Mouse (Mus musculus) heart, postnatal 0 days (tissue): Measurements from ENCODE around the gene Lima1. TPM values are rescaled to one million over a fixed set of nuclear protein-coding genes. Genes with fewer than 3 reads are reported as not detected.
A peak's percentile ranks its signal among the peaks of the same experiment; 100 is the strongest.

Source experiments
- ATAC-seq: fragments of 200-750 bp; cut with Nextera tagmentation; 2 replicates; pipeline ENCODE4 v1.8.0; 2017; ENCODE audit warnings: low read depth, moderate number of reproducible peaks, moderate library complexity; ENCODE audit not compliant: insufficient read depth
- DNase-seq: peaks from one replicate; pipeline ENCODE4 v3.0.0-alpha.2; 2016; ENCODE audit warnings: low spot score
- H3K27ac ChIP-seq: fragments of 300-500 bp; sonication (generic); 2 replicates; pipeline ENCODE4 v1.5.1; 2014; ENCODE audit warnings: low read depth, mild to moderate bottlenecking
- H3K27me3 ChIP-seq: fragments of 300-500 bp; sonication (generic); 2 replicates; pipeline ENCODE4 v1.6.1; 2014; ENCODE audit warnings: low read length, mixed read lengths; ENCODE audit not compliant: control insufficient read depth, insufficient read depth
- H3K36me3 ChIP-seq: fragments of 300-500 bp; sonication (generic); replicated peaks from 2 replicates; pipeline ENCODE4 v1.6.1; 2014; ENCODE audit warnings: low read length, mixed read lengths; ENCODE audit not compliant: control insufficient read depth, insufficient read depth
- H3K4me1 ChIP-seq: fragments of 300-500 bp; sonication (generic); 2 replicates; pipeline ENCODE4 v1.6.1; 2014; ENCODE audit warnings: antibody characterized with exemption; ENCODE audit not compliant: control insufficient read depth, insufficient read depth
- H3K4me2 ChIP-seq: fragments of 300-500 bp; sonication (generic); 2 replicates; pipeline ENCODE4 v1.6.1; 2014; ENCODE audit warnings: low read depth, mild to moderate bottlenecking, low read length, moderate library complexity
- H3K4me3 ChIP-seq: fragments of 300-500 bp; sonication (generic); 2 replicates; pipeline ENCODE4 v1.5.1; 2014; ENCODE audit warnings: low read depth, low read length
- H3K9ac ChIP-seq: fragments of 300-500 bp; sonication (generic); replicated peaks from 2 replicates; pipeline ENCODE4 v1.6.1; 2014; ENCODE audit warnings: low read depth, low read length, mixed read lengths
- H3K9me3 ChIP-seq: fragments of 300-500 bp; sonication (generic); replicated peaks from 2 replicates; pipeline ENCODE4 v1.6.1; 2016; ENCODE audit warnings: low read length; ENCODE audit not compliant: control insufficient read depth
- CTCF ChIP-seq: IDR thresholded peaks from 2 replicates; pipeline ENCODE4 v1.5.1; 2016; ENCODE audit warnings: antibody characterized with exemption, control low read depth, low read depth
- EP300 ChIP-seq: IDR thresholded peaks from 2 replicates; pipeline ENCODE4 v1.6.1; 2016; ENCODE audit warnings: antibody characterized with exemption, low read depth
- WGBS: fragments of 180-500 bp; shearing (Covaris S2); extraction: QIAGEN DNeasy Blood & Tissue Kit; methylation state at CpG from one replicate; pipeline ENCODE4 v1.1.7; 2014; 5-methylcytosine and 5-hydroxymethylcytosine counted together
- polyA plus RNA-seq: library from polyadenylated mRNA; unstranded; fragments of >200 nt; fragmentation: Nextera tagmentation; extraction: Ambion mirVana; gene quantifications from 2 replicates; pipeline ENCODE4 v1.2.1, GENCODE M21; 2015
- total RNA-seq: library from RNA; depleted of rRNA; stranded (reverse); fragments of >200 nt; gene quantifications from 2 replicates; pipeline ENCODE4 v1.2.3, GENCODE M21; 2014; ENCODE audit warnings: low replicate concordance; rRNA removed

Gene Lima1
- total RNA-seq (12.7 and 15.7 TPM in 2 replicates), polyA plus RNA-seq (12.5 and 12.6 TPM in 2 replicates)

GRCm38 (mm10) chr15:99875334-99875869, at the start of gene Lima1:
Lima1 (minus strand) TSS chr15:99875456.
- Histone ChIP-seq H3K4me1 (peaks cover 13% of the 10 kb centered on the region; the same call in 1 of the 2 replicates), H3K4me3 (peak within 1 kb of the TSS; percentile 65), H3K36me3 (no peaks in the 10 kb centered on the region), H3K4me2 (peak within 1 kb of the TSS; percentile 94), H3K9me3 (no peaks in the 10 kb centered on the region), H3K27me3 (no peaks in the 10 kb centered on the region), H3K27ac (peak within 1 kb of the TSS; percentile 31), H3K9ac (peak within 1 kb of the TSS; percentile 44)
- TF ChIP-seq EP300 (no peak), CTCF (no peak)
- peak; percentile 89 for DNase-seq
- peak; percentile 97 for ATAC-seq
- under 1% methylated on average over 35 of the region's 38 CpGs for WGBS

- ATAC-seq (no peak), DNase-seq (no peak)
- Histone ChIP-seq H3K27me3 (no peaks in the 10 kb centered on the region), H3K9ac (no peak overlapping the region), H3K27ac (no peak overlapping the region), H3K36me3 (no peaks in the 10 kb centered on the region), H3K4me1 (no peaks in the 10 kb centered on the region), H3K4me3 (no peak overlapping the region), H3K4me2 (no peak overlapping the region), H3K9me3 (no peaks in the 10 kb centered on the region)
- TF ChIP-seq EP300: no peak
- TF ChIP-seq CTCF: no peak
- WGBS: 78% methylated on average over 15 of the region's 15 CpGs
These were observed 44.4 kb upstream of the Lima1 start for GRCm38 (mm10) chr15:99919601-99920158.

GRCm38 (mm10) chr15:99917264-99917663, 42.0 kb upstream of the Lima1 start:
- no peaks in the 10 kb centered on the region for H3K4me1 ChIP-seq
- no peak for DNase-seq
- no peaks in the 10 kb centered on the region for H3K36me3 ChIP-seq
- H3K9ac ChIP-seq: no peak overlapping the region
- H3K27ac ChIP-seq: no peak overlapping the region
- H3K4me3 ChIP-seq: no peak overlapping the region
- WGBS: 81% methylated on average over 3 of the region's 3 CpGs
- no peaks in the 10 kb centered on the region for H3K9me3 ChIP-seq
- TF ChIP-seq CTCF (no peak), EP300 (no peak)
- ATAC-seq: no peak
- H3K27me3 ChIP-seq: no peaks in the 10 kb centered on the region
- no peak overlapping the region for H3K4me2 ChIP-seq

GRCm38 (mm10) chr15:99914613-99915012, 39.4 kb upstream of the Lima1 start:
- H3K4me3 ChIP-seq: no peak overlapping the region
- no peak overlapping the region for H3K4me2 ChIP-seq
- TF ChIP-seq CTCF: no peak
- no peak for TF ChIP-seq EP300
- no peak overlapping the region for H3K9ac ChIP-seq
- no peak for DNase-seq
- H3K27ac ChIP-seq: no peak overlapping the region
- no peaks in the 10 kb centered on the region for H3K27me3 ChIP-seq
- H3K4me1 ChIP-seq: no peaks in the 10 kb centered on the region
- no peaks in the 10 kb centered on the region for H3K36me3 ChIP-seq
- no peak for ATAC-seq
- no peaks in the 10 kb centered on the region for H3K9me3 ChIP-seq
- 56% methylated on average over 5 of the region's 5 CpGs for WGBS

- no peak for TF ChIP-seq CTCF
- TF ChIP-seq EP300: no peak
- no peak overlapping the region for H3K27ac ChIP-seq
- ATAC-seq: no peak
- H3K4me2 ChIP-seq: no peak overlapping the region
- H3K9ac ChIP-seq: no peak overlapping the region
- WGBS: 91% methylated on average over 4 of the region's 4 CpGs
- H3K9me3 ChIP-seq: no peaks in the 10 kb centered on the region
- H3K36me3 ChIP-seq: no peaks in the 10 kb centered on the region
- DNase-seq: no peak
- no peaks in the 10 kb centered on the region for H3K4me1 ChIP-seq
- no peak overlapping the region for H3K4me3 ChIP-seq
- no peaks in the 10 kb centered on the region for H3K27me3 ChIP-seq
These were observed 36.5 kb upstream of the Lima1 start for GRCm38 (mm10) chr15:99911785-99912184.
